Mouse (Mus musculus): ENCODE measurements at regions not wholly inside any gene's neighbourhood (a gene's known extent, or its start where the extent isn't known, plus 50 kb on each side); places are given as distances from the start of the nearest gene placed in this dataset.

- H3K27me3 ChIP-seq (replicated peaks; ENCODE audit: control insufficient read depth, insufficient read depth, low read length): no peaks in the 10 kb centered on the region
- H3K36me3 ChIP-seq (ENCODE audit: control insufficient read depth, insufficient read depth, low read length): no peaks in the 10 kb centered on the region
- H3K4me1 ChIP-seq (ENCODE audit: control insufficient read depth, insufficient read depth, low read length): no peaks in the 10 kb centered on the region
- no peak for TF ChIP-seq CTCF (conservative IDR thresholded peaks at IDR 0.05; ENCODE audit: insufficient read depth, insufficient read length, low read depth, low read length)
- no peak for TF ChIP-seq POLR2A (IDR thresholded peaks at IDR 0.05; ENCODE audit: low read depth, low read length)
- H3K27ac ChIP-seq (ENCODE audit: insufficient read depth, low read depth, low read length): no peak overlapping the region
- 81% methylated on average over 26 of the region's 26 CpGs for WGBS
- no peak for DNase-seq
- no peak overlapping the region for H3K4me3 ChIP-seq (ENCODE audit: insufficient read depth, low read depth, low read length)
These were observed 210.9 kb upstream of the Sdk2 start for GRCm38 (mm10) chr11:114277513-114278304.

- TF ChIP-seq CTCF (conservative IDR thresholded peaks at IDR 0.05; ENCODE audit: insufficient read depth, insufficient read length, low read depth, low read length) (no peak), POLR2A (IDR thresholded peaks at IDR 0.05; ENCODE audit: low read depth, low read length) (no peak)
- no peaks in the 10 kb centered on the region for H3K4me1 ChIP-seq (ENCODE audit: control insufficient read depth, insufficient read depth, low read length)
- no peak overlapping the region for H3K4me3 ChIP-seq (ENCODE audit: insufficient read depth, low read depth, low read length)
- H3K27me3 ChIP-seq (replicated peaks; ENCODE audit: control insufficient read depth, insufficient read depth, low read length): no peaks in the 10 kb centered on the region
- no peak for DNase-seq
- H3K36me3 ChIP-seq (ENCODE audit: control insufficient read depth, insufficient read depth, low read length): no peaks in the 10 kb centered on the region
- H3K27ac ChIP-seq (ENCODE audit: insufficient read depth, low read depth, low read length): no peak overlapping the region
- WGBS: 75% methylated on average over 10 of the region's 10 CpGs
These were observed 203.7 kb upstream of the Sdk2 start for GRCm38 (mm10) chr11:114270358-114271072.

GRCm38 (mm10) chr11:114261959-114262358 is 195.1 kb upstream of the Sdk2 start:
- TF ChIP-seq CTCF (conservative IDR thresholded peaks at IDR 0.05; ENCODE audit: insufficient read depth, insufficient read length, low read depth, low read length): no peak
- TF ChIP-seq POLR2A (IDR thresholded peaks at IDR 0.05; ENCODE audit: low read depth, low read length): no peak
- 45% methylated on average over 4 of the region's 4 CpGs for WGBS
- Histone ChIP-seq H3K27ac (ENCODE audit: insufficient read depth, low read depth, low read length) (no peak overlapping the region), H3K4me1 (ENCODE audit: control insufficient read depth, insufficient read depth, low read length) (no peaks in the 10 kb centered on the region), H3K27me3 (replicated peaks; ENCODE audit: control insufficient read depth, insufficient read depth, low read length) (no peaks in the 10 kb centered on the region), H3K36me3 (ENCODE audit: control insufficient read depth, insufficient read depth, low read length) (no peaks in the 10 kb centered on the region), H3K4me3 (ENCODE audit: insufficient read depth, low read depth, low read length) (no peak overlapping the region)
- DNase-seq: no peak

- H3K4me1 ChIP-seq (ENCODE audit: control insufficient read depth, insufficient read depth, low read length): no peaks in the 10 kb centered on the region
- DNase-seq: no peak
- H3K4me3 ChIP-seq (ENCODE audit: insufficient read depth, low read depth, low read length): no peak overlapping the region
- no peaks in the 10 kb centered on the region for H3K36me3 ChIP-seq (ENCODE audit: control insufficient read depth, insufficient read depth, low read length)
- no peak for TF ChIP-seq POLR2A (IDR thresholded peaks at IDR 0.05; ENCODE audit: low read depth, low read length)
- TF ChIP-seq CTCF (conservative IDR thresholded peaks at IDR 0.05; ENCODE audit: insufficient read depth, insufficient read length, low read depth, low read length): no peak
- no peak overlapping the region for H3K27ac ChIP-seq (ENCODE audit: insufficient read depth, low read depth, low read length)
- no peaks in the 10 kb centered on the region for H3K27me3 ChIP-seq (replicated peaks; ENCODE audit: control insufficient read depth, insufficient read depth, low read length)
- 88% methylated on average over 9 of the region's 9 CpGs for WGBS
These were observed 191.4 kb upstream of the Sdk2 start for GRCm38 (mm10) chr11:114258218-114258617.

GRCm38 (mm10) chr11:114257756-114258155 is 190.9 kb upstream of the Sdk2 start:
- Histone ChIP-seq H3K27ac (ENCODE audit: insufficient read depth, low read depth, low read length) (no peak overlapping the region), H3K36me3 (ENCODE audit: control insufficient read depth, insufficient read depth, low read length) (no peaks in the 10 kb centered on the region), H3K4me3 (ENCODE audit: insufficient read depth, low read depth, low read length) (no peak overlapping the region), H3K27me3 (replicated peaks; ENCODE audit: control insufficient read depth, insufficient read depth, low read length) (no peaks in the 10 kb centered on the region), H3K4me1 (ENCODE audit: control insufficient read depth, insufficient read depth, low read length) (no peaks in the 10 kb centered on the region)
- WGBS: 43% methylated on average over 6 of the region's 6 CpGs
- no peak for DNase-seq
- TF ChIP-seq CTCF (conservative IDR thresholded peaks at IDR 0.05; ENCODE audit: insufficient read depth, insufficient read length, low read depth, low read length) (no peak), POLR2A (IDR thresholded peaks at IDR 0.05; ENCODE audit: low read depth, low read length) (no peak)

- no peak overlapping the region for H3K4me3 ChIP-seq (ENCODE audit: insufficient read depth, low read depth, low read length)
- no peaks in the 10 kb centered on the region for H3K4me1 ChIP-seq (ENCODE audit: control insufficient read depth, insufficient read depth, low read length)
- WGBS: 70% methylated on average over 4 of the region's 4 CpGs
- no peaks in the 10 kb centered on the region for H3K27me3 ChIP-seq (replicated peaks; ENCODE audit: control insufficient read depth, insufficient read depth, low read length)
- no peak overlapping the region for H3K27ac ChIP-seq (ENCODE audit: insufficient read depth, low read depth, low read length)
- H3K36me3 ChIP-seq (ENCODE audit: control insufficient read depth, insufficient read depth, low read length): no peaks in the 10 kb centered on the region
- no peak for DNase-seq
- no peak for TF ChIP-seq CTCF (conservative IDR thresholded peaks at IDR 0.05; ENCODE audit: insufficient read depth, insufficient read length, low read depth, low read length)
- TF ChIP-seq POLR2A (IDR thresholded peaks at IDR 0.05; ENCODE audit: low read depth, low read length): no peak
These were observed 190.2 kb upstream of the Sdk2 start for GRCm38 (mm10) chr11:114257061-114257460.

- WGBS: 79% methylated on average over 1 of the region's 1 CpGs
- H3K4me1 ChIP-seq (ENCODE audit: control insufficient read depth, insufficient read depth, low read length): no peaks in the 10 kb centered on the region
- TF ChIP-seq POLR2A (IDR thresholded peaks at IDR 0.05; ENCODE audit: low read depth, low read length) (no peak), CTCF (conservative IDR thresholded peaks at IDR 0.05; ENCODE audit: insufficient read depth, insufficient read length, low read depth, low read length) (no peak)
- H3K27ac ChIP-seq (ENCODE audit: insufficient read depth, low read depth, low read length): no peak overlapping the region
- no peaks in the 10 kb centered on the region for H3K27me3 ChIP-seq (replicated peaks; ENCODE audit: control insufficient read depth, insufficient read depth, low read length)
- DNase-seq: no peak
- H3K4me3 ChIP-seq (ENCODE audit: insufficient read depth, low read depth, low read length): no peak overlapping the region
- no peaks in the 10 kb centered on the region for H3K36me3 ChIP-seq (ENCODE audit: control insufficient read depth, insufficient read depth, low read length)
These were observed 187.5 kb upstream of the Sdk2 start for GRCm38 (mm10) chr11:114254344-114254743.

Measured in kidney, adult 2 months (tissue).